In genomic region chr10:103108090-103108489, GRCm38 (mm10) we compare ENCODE assay signal across 21 mouse cellular contexts.
A peak's percentile ranks its signal among the peaks of the same experiment; 100 is the strongest.
DNase-seq lines count a peak whose midpoint lies in the region; ATAC-seq and TF ChIP-seq lines count a peak whose summit lies in the region.
"Had no signal": no experiment of that assay in that cellular context is flagged by ENCODE, and none has a peak within 500 bp of the region (broad histone marks: within the 10 kb centered on the region; RNA-seq: fewer than 3 reads in every experiment).

No protein-coding gene starts in this region.

- TF ChIP-seq POLR2A in ES-Bruce4 (IDR thresholded peaks at IDR 0.05; ENCODE audit: insufficient read depth, low read length): no peak

- peak; percentile 17; the same call in 1 of the 2 replicates for TF ChIP-seq CTCF in liver, embryonic 14.5 days (IDR thresholded peaks at IDR 0.05; ENCODE audit: low read depth)
- TF ChIP-seq CTCF in ES-Bruce4 (IDR thresholded peaks at IDR 0.05; ENCODE audit: low read depth, low read length): peak; percentile 8

- no peak for ATAC-seq in liver, embryonic 14.5 days (ENCODE audit: insufficient read depth)
- no peak for ATAC-seq in liver, embryonic 12.5 days
- ATAC-seq in neural tube, embryonic 15.5 days (ENCODE audit: low FRiP score): no peak
- ATAC-seq: forebrain, postnatal 0 days had no signal

- no peak for DNase-seq in liver, embryonic 14.5 days (ENCODE audit: low read depth in 3 of 3, low spot score in 3 of 3)
- peak; percentile 22 for DNase-seq in A20 (ENCODE audit: low read depth, low spot score)
- DNase-seq in brain, adult 2 months (ENCODE audit: low read depth, low spot score): peak; percentile 1
- DNase-seq in layer of hippocampus, adult 9-10 months (ENCODE audit: low spot score): no peak
- DNase-seq: adrenal gland, adult 2 months; cerebellum, adult 18-20 months; cerebellum, postnatal 14 days; forebrain, postnatal 0 days; gastrocnemius, postnatal 36 days; heart, postnatal 36 days; kidney, adult 2 months; kidney, postnatal 25 days; lung, adult 2 months had no signal

- 62% methylated on average over 2 of the region's 2 CpGs for WGBS in liver, embryonic 14.5 days (ENCODE audit: insufficient replicate concordance)
- 68% methylated on average over 2 of the region's 2 CpGs for WGBS in liver, embryonic 12.5 days (ENCODE audit: insufficient replicate concordance)
- 89% methylated on average over 2 of the region's 2 CpGs for WGBS in neural tube, embryonic 15.5 days

- no peak overlapping the region for H3K4me3 ChIP-seq in liver, embryonic 14.5 days (ENCODE audit: insufficient read depth in 1 of 2, low read depth in 2 of 2, low read length in 2 of 2)
- no peak overlapping the region for H3K4me3 ChIP-seq in liver, embryonic 12.5 days
- no peak overlapping the region for H3K4me3 ChIP-seq in ES-Bruce4 (ENCODE audit: low read depth, low read length)
- no peak overlapping the region for H3K4me3 ChIP-seq in neural tube, embryonic 15.5 days (replicated peaks)
- H3K4me3 ChIP-seq: embryonic facial prominence, embryonic 12.5 days; limb, embryonic 10.5 days had no signal

- H3K27ac ChIP-seq in liver, embryonic 14.5 days: no peak overlapping the region
- no peak overlapping the region for H3K27ac ChIP-seq in liver, embryonic 12.5 days
- no peak overlapping the region for H3K27ac ChIP-seq in ES-Bruce4 (ENCODE audit: insufficient read depth, low read length)
- H3K27ac ChIP-seq in neural tube, embryonic 15.5 days (replicated peaks): no peak overlapping the region
- H3K27ac ChIP-seq: embryonic facial prominence, embryonic 12.5 days; hindbrain, embryonic 14.5 days; limb, embryonic 10.5 days; macrophage had no signal

- no peaks in the 10 kb centered on the region for H3K27me3 ChIP-seq in liver, embryonic 14.5 days (ENCODE audit: control insufficient read depth, insufficient read depth, low read length)
- H3K27me3 ChIP-seq in liver, embryonic 12.5 days (replicated peaks): no peaks in the 10 kb centered on the region
- no peaks in the 10 kb centered on the region for H3K27me3 ChIP-seq in ES-Bruce4 (ENCODE audit: control insufficient read depth, insufficient read depth, low read length, poor library complexity, severe bottlenecking)
- H3K27me3 ChIP-seq in neural tube, embryonic 15.5 days (replicated peaks): no peaks in the 10 kb centered on the region
- H3K27me3 ChIP-seq: embryonic facial prominence, embryonic 12.5 days had no signal

- no peak overlapping the region for H3K9ac ChIP-seq in liver, embryonic 14.5 days (replicated peaks)
- H3K9ac ChIP-seq in liver, embryonic 12.5 days: no peak overlapping the region
- H3K9ac ChIP-seq in ES-Bruce4 (ENCODE audit: low read depth, poor library complexity, severe bottlenecking): no peak overlapping the region
- no peak overlapping the region for H3K9ac ChIP-seq in neural tube, embryonic 15.5 days (replicated peaks)
- H3K9ac ChIP-seq: embryonic facial prominence, embryonic 12.5 days; forebrain, postnatal 0 days; hindbrain, embryonic 14.5 days had no signal

- no peak for TF ChIP-seq EP300 in liver, embryonic 14.5 days (IDR thresholded peaks at IDR 0.05; ENCODE audit: low read depth)
- no peak for TF ChIP-seq EP300 in ES-Bruce4 (IDR thresholded peaks at IDR 0.05; ENCODE audit: insufficient read depth, low read depth, low read length)

- H3K4me1 ChIP-seq in liver, embryonic 14.5 days (replicated peaks; ENCODE audit: control insufficient read depth in 2 of 2, insufficient read depth in 2 of 2, low read length in 1 of 2): no peaks in the 10 kb centered on the region
- H3K4me1 ChIP-seq in liver, embryonic 12.5 days: no peaks in the 10 kb centered on the region
- H3K4me1 ChIP-seq in ES-Bruce4 (ENCODE audit: control insufficient read depth, insufficient read depth, low read length): no peaks in the 10 kb centered on the region
- no peaks in the 10 kb centered on the region for H3K4me1 ChIP-seq in neural tube, embryonic 15.5 days
- H3K4me1 ChIP-seq: embryonic facial prominence, embryonic 12.5 days; limb, embryonic 10.5 days had no signal

- no peaks in the 10 kb centered on the region for H3K9me3 ChIP-seq in liver, embryonic 14.5 days (ENCODE audit: control insufficient read depth, low read length)
- H3K9me3 ChIP-seq in liver, embryonic 12.5 days (replicated peaks): no peaks in the 10 kb centered on the region
- H3K9me3 ChIP-seq in ES-Bruce4 (replicated peaks; ENCODE audit: control insufficient read depth, insufficient read depth, low read length, poor library complexity, severe bottlenecking): no peaks in the 10 kb centered on the region
- H3K9me3 ChIP-seq in neural tube, embryonic 15.5 days (replicated peaks): no peaks in the 10 kb centered on the region
- H3K9me3 ChIP-seq: embryonic facial prominence, embryonic 12.5 days; limb, embryonic 10.5 days had no signal

- H3K36me3 ChIP-seq in liver, embryonic 14.5 days (replicated peaks; ENCODE audit: control insufficient read depth, insufficient read depth, low read depth): no peaks in the 10 kb centered on the region
- no peaks in the 10 kb centered on the region for H3K36me3 ChIP-seq in liver, embryonic 12.5 days
- H3K36me3 ChIP-seq in ES-Bruce4 (ENCODE audit: control insufficient read depth, insufficient read depth, low read length, poor library complexity, severe bottlenecking): no peaks in the 10 kb centered on the region
- no peaks in the 10 kb centered on the region for H3K36me3 ChIP-seq in neural tube, embryonic 15.5 days
- H3K36me3 ChIP-seq: embryonic facial prominence, embryonic 12.5 days; limb, embryonic 10.5 days had no signal

- H3K4me2 ChIP-seq in liver, embryonic 14.5 days (ENCODE audit: low read depth): no peak overlapping the region
- no peak overlapping the region for H3K4me2 ChIP-seq in liver, embryonic 12.5 days
- H3K4me2 ChIP-seq in neural tube, embryonic 15.5 days: no peak overlapping the region
- H3K4me2 ChIP-seq: embryonic facial prominence, embryonic 12.5 days; hindbrain, embryonic 14.5 days; midbrain, embryonic 11.5 days had no signal

Comparison
In these comparisons a context has a peak if more than half of its experiments do, and no peak if none do; other contexts are left out.
1. DNase-seq: peak in A20 (single experiment) and brain, adult 2 months (single experiment); none in liver, embryonic 14.5 days (0 of 3) and layer of hippocampus, adult 9-10 months (single experiment).